Mouse (Mus musculus): ENCODE results near the gene Chd3. TPM values are rescaled to one million over a fixed set of nuclear protein-coding genes. Genes with fewer than 3 reads are reported as not detected.

The Chd3 gene
- polyA plus RNA-seq, 1 experiment from 2014 or later = 17.1 TPM

DNA sequence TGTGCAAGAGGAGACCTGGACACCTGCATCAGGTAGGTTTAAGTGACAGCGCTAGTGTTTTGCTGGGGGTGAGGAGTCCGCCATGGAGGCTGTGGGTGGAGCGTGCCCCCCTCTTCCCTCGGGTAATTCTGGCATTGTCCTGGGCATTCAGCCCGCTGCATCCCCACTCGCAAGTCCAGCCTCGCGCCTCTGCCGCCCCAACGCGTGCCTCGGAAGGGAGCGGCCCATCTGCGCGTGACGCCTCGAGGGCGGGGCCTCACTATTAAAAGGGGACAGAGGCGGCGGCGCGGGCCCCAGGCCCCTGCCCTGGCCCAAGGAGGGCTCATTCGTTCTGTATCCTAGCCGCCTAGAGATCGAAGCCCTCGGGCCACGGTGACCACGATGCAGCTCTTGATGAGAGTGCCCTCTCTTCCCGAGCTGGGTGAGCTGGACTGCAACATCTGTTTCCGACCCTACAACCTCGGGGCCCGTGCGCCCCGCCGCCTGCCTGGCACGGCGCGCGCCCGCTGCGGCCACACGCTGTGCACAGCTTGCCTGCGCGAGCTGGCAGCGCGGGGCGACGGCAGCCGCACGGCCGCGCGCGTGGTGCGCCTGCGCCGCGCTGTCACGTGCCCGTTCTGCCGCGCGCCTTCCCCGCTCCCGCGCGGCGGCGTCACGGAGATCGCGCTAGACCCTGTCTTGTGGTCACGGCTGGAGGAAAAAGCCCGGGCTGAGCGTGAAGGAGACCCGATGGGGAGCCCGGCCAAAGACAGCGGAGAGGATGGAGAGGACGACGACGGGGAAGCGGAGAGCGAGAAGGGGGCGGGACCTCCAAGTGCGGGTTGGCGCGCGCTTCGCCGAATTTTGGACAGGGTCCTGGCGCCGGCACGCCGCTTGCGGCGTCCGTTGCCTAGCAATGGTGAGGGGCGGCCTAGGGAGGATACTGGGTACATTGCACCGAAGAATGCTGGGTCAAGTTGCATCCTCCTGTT is 28.8 kb downstream of the Chd3 start, which contains the start of gene Rnf227:
Gene Rnf227, plus strand, starts transcription at position 301 of the 971 bp plus-strand sequence.
- Histone ChIP-seq H3K36me3 (ENCODE audit: control insufficient read depth, insufficient read depth, low read length) (no peaks in the 10 kb centered on the region), H3K4me3 (ENCODE audit: low read depth, low read length) (peak within 1 kb of the TSS; percentile 56), H3K4me2 (peak within 1 kb of the TSS; percentile 91), H3K9me3 (ENCODE audit: control insufficient read depth, low read length) (no peaks in the 10 kb centered on the region), H3K27me3 (replicated peaks; ENCODE audit: control insufficient read depth, insufficient read depth, low read length) (peaks cover 40% of the 10 kb centered on the region), H3K9ac (ENCODE audit: low read depth, low read length) (peak within 1 kb of the TSS; percentile 52), H3K27ac (ENCODE audit: low read depth, low read length) (no peak within 1 kb of the TSS), H3K4me1 (replicated peaks; ENCODE audit: control insufficient read depth, insufficient read depth, low read length) (peaks cover 11% of the 10 kb centered on the region)
- WGBS = 3% methylated on average over 96 of the region's 99 CpGs
- DNase-seq (ENCODE audit: low spot score) = peak; percentile 65
- ATAC-seq (replicated peaks; ENCODE audit: low FRiP score) = peak; percentile 61

DNA sequence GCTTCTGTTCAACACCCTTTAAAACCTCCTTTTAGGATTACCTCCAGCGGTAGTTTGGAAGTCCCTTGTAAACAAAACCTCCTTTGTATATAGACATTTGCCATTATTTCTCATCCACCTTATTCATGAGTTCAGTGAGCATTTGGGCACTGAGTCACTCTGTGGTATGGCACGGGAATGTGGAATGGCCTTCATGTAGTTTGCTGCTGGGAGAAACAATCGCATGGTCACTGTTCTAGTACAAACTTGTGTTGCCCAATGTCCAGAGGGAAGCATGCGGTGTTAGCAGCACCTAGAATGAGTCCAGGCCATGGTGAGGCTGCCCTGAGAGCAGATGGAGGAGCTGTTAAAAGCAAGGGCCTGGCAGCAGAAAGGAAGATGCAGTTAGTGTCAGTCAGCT is 34.4 kb downstream of the Chd3 start:
- H3K9ac ChIP-seq (ENCODE audit: low read depth, low read length) = no peak overlapping the region

DNA sequence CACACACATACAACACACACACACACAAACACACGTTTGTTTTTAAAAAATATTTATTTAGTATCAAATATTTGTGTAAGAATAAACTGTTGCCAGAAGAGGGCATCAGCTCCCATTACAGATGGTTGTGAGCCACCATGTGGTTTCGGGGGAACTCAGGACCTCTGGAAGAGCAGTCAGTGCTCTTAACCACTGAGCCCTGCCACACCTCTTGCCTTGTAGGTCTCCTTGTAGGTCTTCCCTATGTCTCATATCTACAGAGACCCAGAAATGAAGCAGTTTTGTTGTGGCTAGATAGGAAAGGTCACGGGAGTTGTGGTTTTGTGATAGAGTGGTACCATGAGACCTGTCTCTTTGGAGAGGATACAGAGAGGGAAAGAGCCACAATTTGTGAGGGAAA is 35.3 kb downstream of the Chd3 start:
- ATAC-seq (replicated peaks; ENCODE audit: low FRiP score) (peak; percentile 87), DNase-seq (ENCODE audit: low spot score) (no peak)
- no peak overlapping the region for H3K4me3 ChIP-seq (ENCODE audit: low read depth, low read length)
- no peak overlapping the region for H3K9ac ChIP-seq (ENCODE audit: low read depth, low read length)
- no peaks in the 10 kb centered on the region for H3K36me3 ChIP-seq (ENCODE audit: control insufficient read depth, insufficient read depth, low read length)
- H3K27me3 ChIP-seq (replicated peaks; ENCODE audit: control insufficient read depth, insufficient read depth, low read length) = peaks cover 30% of the 10 kb centered on the region
- no peaks in the 10 kb centered on the region for H3K9me3 ChIP-seq (ENCODE audit: control insufficient read depth, low read length)
- peaks cover 28% of the 10 kb centered on the region for H3K4me1 ChIP-seq (replicated peaks; ENCODE audit: control insufficient read depth, insufficient read depth, low read length)
- peak overlapping the region; percentile 40 for H3K4me2 ChIP-seq
- WGBS = 30% methylated on average over 3 of the region's 3 CpGs
- no peak overlapping the region for H3K27ac ChIP-seq (ENCODE audit: low read depth, low read length)

More for the DNA sequence above, 34.4 kb downstream of the Chd3 start:
- Histone ChIP-seq H3K9me3 (ENCODE audit: control insufficient read depth, low read length) (no peaks in the 10 kb centered on the region), H3K27ac (ENCODE audit: low read depth, low read length) (no peak overlapping the region), H3K36me3 (ENCODE audit: control insufficient read depth, insufficient read depth, low read length) (no peaks in the 10 kb centered on the region), H3K4me3 (ENCODE audit: low read depth, low read length) (no peak overlapping the region), H3K4me1 (replicated peaks; ENCODE audit: control insufficient read depth, insufficient read depth, low read length) (peaks cover 28% of the 10 kb centered on the region), H3K4me2 (no peak overlapping the region), H3K27me3 (replicated peaks; ENCODE audit: control insufficient read depth, insufficient read depth, low read length) (peaks cover 32% of the 10 kb centered on the region)
- ATAC-seq (replicated peaks; ENCODE audit: low FRiP score) (no peak), DNase-seq (ENCODE audit: low spot score) (no peak)
- WGBS = 65% methylated on average over 4 of the region's 4 CpGs

DNA sequence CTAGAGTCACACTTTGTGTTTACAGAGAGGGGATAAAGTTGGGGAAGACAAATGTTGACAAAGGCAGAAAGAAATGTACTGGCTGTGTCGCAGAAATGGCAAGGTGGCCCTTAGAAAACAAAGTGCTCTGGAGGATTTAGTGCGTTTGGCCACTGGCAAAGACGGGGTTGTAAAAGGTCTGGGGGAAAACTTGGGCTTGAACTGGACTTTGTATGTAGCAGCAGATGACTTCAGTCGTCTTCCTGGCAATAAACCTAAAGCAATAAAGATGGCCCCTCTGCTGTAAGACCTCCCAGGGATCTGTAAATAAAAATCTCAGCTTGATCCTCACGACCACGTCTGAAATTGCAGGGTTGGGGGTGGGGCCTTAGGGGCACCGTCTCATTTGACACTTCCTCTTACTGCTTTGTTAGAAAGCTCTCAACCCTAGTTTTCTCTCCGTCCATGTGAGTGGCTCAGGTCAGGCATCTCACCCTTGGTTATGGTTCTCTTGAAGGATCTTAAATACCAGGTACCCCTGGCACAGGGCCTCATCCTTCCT is 36.4 kb downstream of the Chd3 start:
- peaks cover 28% of the 10 kb centered on the region for H3K4me1 ChIP-seq (replicated peaks; ENCODE audit: control insufficient read depth, insufficient read depth, low read length)
- H3K4me3 ChIP-seq (ENCODE audit: low read depth, low read length) = no peak overlapping the region
- no peaks in the 10 kb centered on the region for H3K9me3 ChIP-seq (ENCODE audit: control insufficient read depth, low read length)
- no peak for ATAC-seq (replicated peaks; ENCODE audit: low FRiP score)
- DNase-seq (ENCODE audit: low spot score) = no peak
- no peaks in the 10 kb centered on the region for H3K36me3 ChIP-seq (ENCODE audit: control insufficient read depth, insufficient read depth, low read length)
- H3K4me2 ChIP-seq = peak overlapping the region; percentile 79
- H3K27me3 ChIP-seq (replicated peaks; ENCODE audit: control insufficient read depth, insufficient read depth, low read length) = peaks cover 35% of the 10 kb centered on the region
- H3K27ac ChIP-seq (ENCODE audit: low read depth, low read length) = no peak overlapping the region
- no peak overlapping the region; the same call in 1 of the 2 replicates for H3K9ac ChIP-seq (ENCODE audit: low read depth, low read length)
- WGBS = 32% methylated on average over 8 of the region's 8 CpGs

DNA sequence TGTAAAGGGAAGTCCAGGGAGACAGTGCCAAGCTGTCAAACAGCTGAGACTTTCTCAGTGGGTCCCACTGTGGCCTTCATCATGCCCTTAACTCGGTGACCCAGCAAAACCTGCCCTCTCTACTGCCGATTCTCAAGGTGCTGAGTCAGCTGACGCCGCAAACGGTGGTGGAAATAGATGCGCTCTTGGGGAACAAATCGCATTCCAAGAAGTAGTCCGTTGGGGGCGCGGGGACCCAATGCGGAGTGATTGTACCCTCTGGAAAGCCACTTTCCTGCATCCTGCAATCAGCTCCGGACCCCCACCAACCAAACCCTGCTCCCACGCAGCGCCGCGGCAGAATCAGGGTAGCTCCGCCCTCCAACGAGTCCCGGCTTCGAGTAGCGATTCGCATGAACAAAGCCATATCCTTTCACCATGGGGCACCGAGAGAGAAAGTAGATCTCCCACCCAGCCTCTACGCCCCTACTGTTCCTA is 37.2 kb downstream of the Chd3 start:
- H3K4me1 ChIP-seq (replicated peaks; ENCODE audit: control insufficient read depth, insufficient read depth, low read length) = peaks cover 32% of the 10 kb centered on the region
- H3K27me3 ChIP-seq (replicated peaks; ENCODE audit: control insufficient read depth, insufficient read depth, low read length) = peaks cover 43% of the 10 kb centered on the region
- peak overlapping the region; percentile 79 for H3K4me2 ChIP-seq
- H3K9me3 ChIP-seq (ENCODE audit: control insufficient read depth, low read length) = no peaks in the 10 kb centered on the region
- WGBS = 1% methylated on average over 24 of the region's 24 CpGs
- H3K4me3 ChIP-seq (ENCODE audit: low read depth, low read length) = peak overlapping the region; percentile 54
- ATAC-seq (replicated peaks; ENCODE audit: low FRiP score) (no peak), DNase-seq (ENCODE audit: low spot score) (peak; percentile 59)
- no peak overlapping the region for H3K27ac ChIP-seq (ENCODE audit: low read depth, low read length)
- H3K9ac ChIP-seq (ENCODE audit: low read depth, low read length) = peak overlapping the region; percentile 60
- H3K36me3 ChIP-seq (ENCODE audit: control insufficient read depth, insufficient read depth, low read length) = no peaks in the 10 kb centered on the region

DNA sequence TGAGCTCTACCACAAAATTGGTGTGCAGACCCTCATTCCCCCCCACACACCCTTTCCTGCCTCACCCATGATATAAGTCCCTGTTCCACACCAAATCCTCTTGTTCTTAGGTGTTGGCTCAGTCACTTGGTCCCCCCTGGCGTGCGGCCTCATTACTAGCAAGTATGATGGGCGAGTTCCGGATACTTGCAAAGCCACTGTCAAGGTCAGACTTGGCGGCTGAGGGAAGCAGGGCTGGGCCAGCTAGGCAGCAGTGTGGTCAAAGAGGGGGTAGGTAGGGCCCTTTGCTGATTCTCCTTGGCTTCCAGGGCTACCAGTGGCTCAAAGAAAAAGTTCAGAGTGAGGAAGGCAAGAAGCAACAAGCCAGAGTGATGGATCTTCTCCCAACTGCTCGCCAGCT is 38.1 kb downstream of the Chd3 start:
- DNase-seq (ENCODE audit: low spot score) = no peak
- Histone ChIP-seq H3K9me3 (ENCODE audit: control insufficient read depth, low read length) (no peaks in the 10 kb centered on the region), H3K9ac (ENCODE audit: low read depth, low read length) (no peak overlapping the region), H3K27ac (ENCODE audit: low read depth, low read length) (no peak overlapping the region), H3K4me3 (ENCODE audit: low read depth, low read length) (peak overlapping the region; percentile 54; the same call in 1 of the 2 replicates), H3K4me2 (peak overlapping the region; percentile 79), H3K36me3 (ENCODE audit: control insufficient read depth, insufficient read depth, low read length) (no peaks in the 10 kb centered on the region), H3K27me3 (replicated peaks; ENCODE audit: control insufficient read depth, insufficient read depth, low read length) (peaks cover 51% of the 10 kb centered on the region), H3K4me1 (replicated peaks; ENCODE audit: control insufficient read depth, insufficient read depth, low read length) (peaks cover 39% of the 10 kb centered on the region)
- ATAC-seq (replicated peaks; ENCODE audit: low FRiP score) = no peak
- WGBS = 79% methylated on average over 6 of the region's 6 CpGs

DNA sequence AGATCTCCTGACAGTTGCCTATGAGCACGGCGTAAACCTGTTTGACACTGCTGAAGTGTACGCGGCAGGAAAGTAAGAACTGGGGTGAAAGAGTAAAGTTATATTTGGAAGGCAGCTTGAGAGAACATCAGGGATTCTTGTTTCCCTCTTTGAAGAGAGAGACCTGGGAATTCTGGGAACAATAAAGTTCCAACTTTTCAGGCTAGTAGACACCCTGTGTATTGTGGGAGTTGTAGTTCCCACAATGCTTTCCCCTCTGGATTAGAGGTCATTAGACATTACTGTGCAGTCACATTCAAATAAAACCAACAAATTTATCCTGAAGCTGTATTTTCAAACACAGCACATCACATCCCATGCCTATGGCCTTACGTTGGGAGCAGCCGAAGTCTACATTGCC is 40.7 kb downstream of the Chd3 start:
- Histone ChIP-seq H3K9ac (ENCODE audit: low read depth, low read length) (no peak overlapping the region), H3K4me2 (no peak overlapping the region), H3K9me3 (ENCODE audit: control insufficient read depth, low read length) (no peaks in the 10 kb centered on the region), H3K27me3 (replicated peaks; ENCODE audit: control insufficient read depth, insufficient read depth, low read length) (peaks cover 51% of the 10 kb centered on the region), H3K4me1 (replicated peaks; ENCODE audit: control insufficient read depth, insufficient read depth, low read length) (peaks cover 47% of the 10 kb centered on the region), H3K27ac (ENCODE audit: low read depth, low read length) (no peak overlapping the region), H3K4me3 (ENCODE audit: low read depth, low read length) (no peak overlapping the region), H3K36me3 (ENCODE audit: control insufficient read depth, insufficient read depth, low read length) (no peaks in the 10 kb centered on the region)
- ATAC-seq (replicated peaks; ENCODE audit: low FRiP score) (no peak), DNase-seq (ENCODE audit: low spot score) (no peak)
- WGBS = 85% methylated on average over 6 of the region's 6 CpGs

DNA sequence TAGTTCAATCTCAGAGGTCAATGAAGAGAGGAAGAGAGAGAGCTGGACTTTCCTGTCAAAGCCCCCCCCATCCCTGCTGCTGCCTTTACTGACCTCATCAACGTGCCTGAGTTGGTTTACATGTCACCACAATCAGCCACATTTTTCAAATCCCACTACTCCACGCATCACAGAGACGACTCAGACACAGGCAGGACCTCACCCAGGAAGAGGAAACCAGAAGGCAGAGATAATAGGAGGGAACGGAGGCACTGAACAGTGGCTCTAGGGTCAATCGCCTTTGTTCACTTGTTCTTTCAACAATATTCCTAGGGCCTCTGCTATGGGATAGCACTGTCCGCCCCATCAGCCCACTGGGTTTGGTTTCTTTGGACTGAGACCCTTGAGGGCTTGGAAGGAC is 41.6 kb downstream of the Chd3 start:
- ATAC-seq (replicated peaks; ENCODE audit: low FRiP score) (no peak), DNase-seq (ENCODE audit: low spot score) (no peak)
- H3K36me3 ChIP-seq (ENCODE audit: control insufficient read depth, insufficient read depth, low read length) = no peaks in the 10 kb centered on the region
- H3K9me3 ChIP-seq (ENCODE audit: control insufficient read depth, low read length) = no peaks in the 10 kb centered on the region
- H3K9ac ChIP-seq (ENCODE audit: low read depth, low read length) = no peak overlapping the region
- 22% methylated on average over 6 of the region's 6 CpGs for WGBS
- no peak overlapping the region for H3K4me3 ChIP-seq (ENCODE audit: low read depth, low read length)
- H3K27ac ChIP-seq (ENCODE audit: low read depth, low read length) = no peak overlapping the region
- H3K4me2 ChIP-seq = no peak overlapping the region; the same call in 1 of the 2 replicates
- H3K27me3 ChIP-seq (replicated peaks; ENCODE audit: control insufficient read depth, insufficient read depth, low read length) = peaks cover 51% of the 10 kb centered on the region
- H3K4me1 ChIP-seq (replicated peaks; ENCODE audit: control insufficient read depth, insufficient read depth, low read length) = peaks cover 43% of the 10 kb centered on the region

All from liver, embryonic 11.5 days (tissue).